Mouse (Mus musculus) urinary bladder, adult 2 months (tissue): ENCODE measurements around the gene Nfkbil1. TPM values are rescaled to one million over a fixed set of nuclear protein-coding genes. Genes with fewer than 3 reads are reported as not detected.
A peak's percentile ranks its signal among the peaks of the same experiment; 100 is the strongest.
"Not testable (repeated sequence)": the region's sequence is repeated elsewhere in the genome, so short reads cannot be mapped to it uniquely, and the experiment has no call there.

Experiments used
- DNase-seq: peaks from one replicate; pipeline ENCODE4 v3.0.0; 2022; ENCODE audit warnings: low spot score
- polyA plus RNA-seq: library from polyadenylated mRNA; depleted of rRNA; stranded (reverse); fragments of >200 nt; gene quantifications from 2 replicates; pipeline ENCODE4 v1.2.3, GENCODE M21; 2012

The Nfkbil1 gene
- polyA plus RNA-seq, 1 experiment, result 14.0 TPM

GRCm38 (mm10) chr17:35236996-35237395 is 1.4 kb upstream of the Nfkbil1 start:
- no peak for DNase-seq

DNA sequence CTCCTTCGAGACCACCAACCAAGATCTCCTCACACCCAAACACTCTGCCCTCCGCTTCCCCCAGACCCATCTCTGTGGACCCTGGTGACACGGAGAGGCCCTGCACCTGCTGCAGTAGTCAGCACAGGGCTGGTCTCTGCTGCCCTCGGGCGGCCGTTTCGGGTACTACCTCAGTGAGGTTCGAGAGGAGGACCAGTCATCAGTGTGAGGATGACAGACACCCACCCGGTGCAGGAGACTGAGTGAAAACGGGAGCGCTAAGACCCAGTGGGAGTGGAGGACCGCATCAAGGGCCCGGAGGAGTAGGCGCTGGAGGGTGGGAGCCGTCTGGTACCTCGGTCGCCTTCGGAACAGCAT is 776 bp upstream of the Nfkbil1 start:
- peak; percentile 97 for DNase-seq

GRCm38 (mm10) chr17:35234903-35235302 is 689 bp downstream of the Nfkbil1 start:
- DNase-seq, result peak; percentile 54

DNA sequence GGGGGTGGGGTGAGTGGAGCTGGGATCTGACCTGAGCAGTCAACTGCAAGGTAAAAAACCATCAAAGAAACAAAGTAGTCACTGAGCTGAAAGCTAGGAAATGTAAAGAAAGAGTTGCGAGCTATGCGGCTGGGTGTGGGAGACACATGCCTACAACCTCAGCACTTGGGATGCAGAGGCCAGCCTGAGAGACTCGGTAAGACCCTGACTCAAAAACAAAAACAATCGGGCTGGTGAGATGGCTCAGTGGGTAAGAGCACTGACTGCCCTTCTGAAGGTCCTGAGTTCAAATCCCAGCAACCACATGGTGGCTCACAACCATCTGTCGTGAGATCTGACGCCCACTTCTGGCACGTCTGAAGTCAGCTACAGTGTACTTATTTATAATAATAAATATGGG is 1.5 kb downstream of the Nfkbil1 start:
- DNase-seq, result not testable (repeated sequence)

DNA sequence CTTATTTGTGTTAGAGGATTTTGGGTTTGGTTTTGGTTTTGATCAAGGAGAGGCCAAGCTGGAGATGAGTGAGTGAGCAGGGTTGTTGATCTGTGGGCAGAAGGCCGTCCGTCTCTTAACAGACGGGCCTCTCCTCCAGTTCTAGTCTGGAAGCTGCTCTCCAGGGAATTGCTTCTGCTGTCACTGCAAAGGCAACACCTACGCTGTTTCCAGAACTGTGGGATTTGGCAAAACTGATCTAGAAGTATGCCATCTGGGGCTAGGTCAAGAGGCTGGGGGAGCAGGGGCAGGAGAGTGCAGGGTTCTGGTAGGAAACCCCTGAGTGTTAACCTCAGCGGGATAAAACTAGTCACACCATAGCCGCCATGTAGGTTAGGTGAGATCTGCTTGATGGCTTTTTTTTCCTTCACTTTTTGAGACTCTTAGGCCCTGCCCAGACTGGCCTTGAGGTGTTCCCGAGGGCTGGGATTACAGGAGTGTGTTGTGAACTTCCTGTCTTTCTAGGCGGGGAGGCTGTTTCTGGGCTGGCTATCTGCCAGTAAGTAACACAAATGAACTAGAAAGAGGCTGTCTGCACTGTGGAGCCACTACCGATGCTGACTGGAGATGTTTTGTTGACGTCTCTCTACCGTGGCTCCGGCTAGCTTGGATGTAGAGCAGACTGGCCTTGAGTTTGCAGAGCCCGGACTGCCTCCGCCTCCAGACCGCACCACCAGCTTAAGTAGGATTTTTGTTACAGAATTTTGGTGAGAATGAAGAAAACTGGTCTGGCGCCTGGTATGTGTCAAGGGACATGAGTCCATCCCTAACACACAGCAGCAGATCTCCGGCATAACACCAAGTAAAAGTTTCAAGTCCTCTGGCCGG is 2.2 kb downstream of the Nfkbil1 start, which contains the start of gene Atp6v1g2:
Gene Atp6v1g2 (plus strand): TSS at position 547 of the 867 bp plus-strand sequence.
- DNase-seq, result no peak

DNA sequence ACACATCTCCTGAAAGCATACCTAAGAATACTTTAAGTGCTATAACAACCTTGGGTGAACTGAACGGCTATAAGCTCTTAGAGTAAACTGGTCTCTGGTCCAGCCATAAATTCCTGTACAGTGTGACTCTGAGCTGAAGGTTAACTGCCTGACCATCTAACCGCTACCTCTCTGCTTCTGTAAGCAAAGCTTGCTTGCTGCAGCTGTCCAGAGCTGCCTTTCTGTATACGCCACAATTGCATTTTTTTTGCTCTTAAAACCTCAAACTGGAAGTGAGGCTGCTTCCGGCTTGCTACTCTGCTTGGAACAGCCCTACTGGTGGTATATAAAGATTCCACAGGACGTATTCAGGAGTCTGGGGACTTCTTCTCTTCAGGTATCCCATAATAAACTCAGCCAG is 2.9 kb downstream of the Nfkbil1 start:
- no peak for DNase-seq

- peak; percentile 69 for DNase-seq
Measured at GRCm38 (mm10) chr17:35232043-35232442, 3.5 kb downstream of the Nfkbil1 start.

- DNase-seq, result no peak
Measured at GRCm38 (mm10) chr17:35231022-35231421, 4.6 kb downstream of the Nfkbil1 start.

GRCm38 (mm10) chr17:35226561-35227046 is 9.0 kb downstream of the Nfkbil1 start:
- no peak for DNase-seq

DNA sequence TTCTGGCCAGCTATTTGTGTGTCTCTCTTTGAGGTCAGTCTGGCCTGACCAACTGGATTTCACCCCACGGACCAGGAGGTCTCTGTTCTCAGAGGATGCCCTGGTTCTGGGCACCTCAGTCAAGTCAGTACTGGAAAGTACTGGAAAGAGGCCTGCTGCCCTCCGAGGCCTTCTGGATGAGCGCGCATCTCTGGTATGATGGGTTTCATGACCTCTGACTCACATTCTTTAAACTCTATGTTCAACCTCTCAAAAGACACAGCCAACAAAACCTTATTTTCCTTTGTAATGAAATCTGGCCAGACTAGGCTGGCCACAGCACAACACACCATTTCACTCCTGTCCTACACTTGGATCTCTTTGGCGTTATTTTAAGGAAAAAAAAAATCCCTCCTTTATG is 10.1 kb downstream of the Nfkbil1 start:
- no peak for DNase-seq

DNA sequence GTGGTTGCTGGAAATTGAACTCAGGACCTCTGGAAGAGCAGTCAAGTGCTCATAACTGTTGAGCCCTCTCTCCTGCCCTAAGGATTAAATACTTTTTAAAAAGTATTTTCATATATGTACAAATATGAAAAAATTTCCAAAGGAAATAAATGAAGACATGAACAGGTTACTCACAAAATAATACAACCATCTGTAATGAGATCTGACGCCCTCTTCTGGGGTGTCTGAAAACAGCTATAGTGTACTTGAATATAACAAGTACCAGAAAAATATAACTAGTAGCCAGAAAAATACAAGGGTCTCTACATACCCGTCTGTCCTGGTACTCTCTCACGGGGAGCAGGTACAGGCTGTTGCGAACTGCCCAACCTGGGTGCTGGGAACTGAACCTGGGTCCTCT is 11.0 kb downstream of the Nfkbil1 start:
- DNase-seq, result no peak

GRCm38 (mm10) chr17:35222299-35222698 is 13.3 kb downstream of the Nfkbil1 start:
- no peak for DNase-seq

DNA sequence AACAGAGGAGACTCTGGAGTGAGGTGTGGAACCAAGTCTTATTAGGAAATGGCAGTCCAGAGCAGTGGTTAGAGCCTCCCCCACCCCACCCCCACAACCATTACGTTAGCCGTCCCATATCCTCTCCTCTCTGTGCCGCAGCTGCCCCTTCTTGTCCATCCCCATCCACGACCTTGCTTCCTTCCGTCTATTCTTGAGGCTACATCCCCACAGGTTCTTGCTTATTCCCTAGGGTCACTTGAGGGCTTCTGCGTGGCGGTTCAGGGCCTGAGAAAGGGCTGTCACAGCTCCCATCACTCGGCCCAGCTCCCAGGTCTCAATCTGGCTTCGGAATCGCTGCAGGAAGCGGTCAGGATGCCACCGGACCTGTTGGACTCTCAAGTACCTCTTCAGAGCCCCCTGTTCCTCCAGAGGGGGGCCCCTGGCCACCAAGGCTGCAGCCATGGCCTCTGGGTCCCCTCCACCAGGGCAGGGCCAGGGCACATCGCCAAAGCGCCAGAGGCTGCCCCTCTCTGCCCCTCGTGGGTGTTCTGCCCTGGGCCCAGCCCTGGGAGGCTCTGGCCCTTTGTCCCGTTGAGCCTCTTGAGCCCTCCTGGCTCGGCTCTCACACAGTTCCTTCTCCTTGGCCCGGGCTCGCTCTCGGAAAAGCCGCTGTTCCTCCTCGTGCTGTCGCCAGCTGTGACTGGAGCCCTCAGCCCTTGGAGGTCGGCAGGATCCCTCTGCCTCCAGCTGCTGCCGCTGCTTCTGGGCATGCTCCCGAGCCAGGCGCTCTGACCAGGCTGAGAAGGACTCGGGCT is 15.2 kb downstream of the Nfkbil1 start, which contains the start of gene Gm16181:
Gene Gm16181 (plus strand): TSS at position 679 of the 797 bp plus-strand sequence.
- no peak for DNase-seq

- no peak for DNase-seq
Measured at GRCm38 (mm10) chr17:35219601-35220041, 16.0 kb downstream of the Nfkbil1 start.

- DNase-seq, result no peak
Measured at GRCm38 (mm10) chr17:35218516-35219193, 16.9 kb downstream of the Nfkbil1 start.

GRCm38 (mm10) chr17:35213071-35213470 is 22.5 kb downstream of the Nfkbil1 start:
- no peak for DNase-seq

DNA sequence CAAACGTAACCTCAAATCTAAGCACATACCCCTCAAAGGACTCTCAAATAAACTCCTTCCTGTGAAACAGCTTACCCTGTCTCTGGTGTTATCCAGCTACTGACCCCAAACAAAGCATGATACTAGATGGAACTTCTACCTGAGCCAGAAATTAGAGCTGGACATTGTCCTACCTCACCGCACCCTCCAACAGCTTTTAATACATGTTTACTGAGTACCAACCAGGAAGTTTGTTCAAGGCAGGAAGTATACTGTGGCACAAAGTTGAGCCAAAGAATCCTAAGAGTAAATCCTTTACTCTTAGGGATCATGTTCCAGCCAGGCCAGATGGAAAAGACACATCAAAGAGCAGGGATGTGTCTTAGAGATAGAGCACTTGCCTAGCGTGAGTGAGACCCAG is 25.0 kb downstream of the Nfkbil1 start:
- no peak for DNase-seq

DNA sequence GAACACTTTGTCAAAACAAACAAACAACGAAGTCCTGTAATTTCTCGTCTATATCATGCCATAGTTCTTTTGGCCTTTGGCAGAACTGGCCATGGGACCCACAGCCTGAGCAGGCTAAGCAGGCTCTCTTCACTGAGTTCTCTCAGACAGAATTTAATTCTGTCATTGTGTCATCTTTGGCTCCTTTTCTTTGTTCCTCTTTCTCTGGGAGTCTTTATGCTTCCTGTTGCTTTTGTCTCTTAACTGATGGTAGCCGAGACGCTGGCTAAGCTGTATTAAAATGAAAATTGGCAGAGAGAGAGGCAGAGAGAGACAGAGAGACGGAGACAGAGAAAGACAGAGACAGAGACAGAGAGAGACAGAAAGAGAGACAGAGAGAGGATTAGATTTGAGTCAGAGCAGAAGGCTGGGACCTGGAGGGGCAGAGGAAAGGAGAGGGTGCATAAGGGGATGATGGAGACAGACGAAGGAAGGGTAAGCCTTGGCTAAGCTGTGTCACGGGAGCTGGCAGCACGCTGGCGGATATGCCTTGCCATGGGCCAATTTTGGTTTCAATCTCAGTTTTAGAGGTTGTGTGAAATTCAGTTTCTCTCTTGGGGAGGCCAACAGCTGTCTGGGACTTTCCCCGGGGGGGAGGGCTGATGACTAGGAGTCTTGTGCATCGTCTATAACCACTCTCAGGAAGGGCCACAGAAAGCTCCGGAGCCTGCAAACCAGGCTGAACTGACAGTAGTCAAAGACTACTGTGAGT is 25.6 kb downstream of the Nfkbil1 start:
- DNase-seq, result no peak

DNA sequence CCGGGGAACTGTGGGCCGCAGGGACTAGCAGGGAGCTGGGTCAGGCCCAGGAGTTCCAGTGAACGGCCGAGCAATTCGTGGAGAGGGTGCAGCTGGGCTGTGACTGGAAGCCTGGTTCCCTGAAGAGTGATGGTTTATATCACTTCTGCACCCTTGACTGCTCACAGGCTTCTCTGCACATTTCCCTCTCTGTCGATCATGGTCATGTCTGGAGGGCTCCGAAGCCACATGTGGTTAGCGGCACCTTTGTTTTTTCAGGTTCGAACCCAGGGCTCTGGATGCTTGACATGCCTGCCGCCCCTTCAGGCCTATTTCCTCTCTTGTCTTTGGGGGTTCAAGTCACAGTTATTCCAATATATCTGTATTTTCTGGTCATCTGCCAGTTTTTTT is 30.2 kb downstream of the Nfkbil1 start:
- DNase-seq, result no peak

- no peak for DNase-seq
Measured at GRCm38 (mm10) chr17:35204494-35205379, 30.9 kb downstream of the Nfkbil1 start, which contains the start of gene Lta. Gene Lta, minus strand, starts transcription at chr17:35205351.
